Mouse (Mus musculus) lung, postnatal 0 days (tissue): ENCODE measurements around the gene Tmem136. TPM values are rescaled to one million over a fixed set of nuclear protein-coding genes. Genes with fewer than 3 reads are reported as not detected.
A peak's percentile ranks its signal among the peaks of the same experiment; 100 is the strongest.

Experiments
- ATAC-seq: fragments of 200-750 bp; cut with Nextera tagmentation; 2 replicates; pipeline ENCODE4 v1.8.0; 2017; ENCODE audit warnings: moderate library complexity
- DNase-seq: peaks from one replicate; pipeline ENCODE4 v3.0.0-alpha.2; 2016; ENCODE audit warnings: low spot score
- H3K27ac ChIP-seq: fragments of 300-500 bp; sonication (generic); 2 replicates; pipeline ENCODE4 v1.5.1; 2014; ENCODE audit warnings: antibody characterized with exemption, mild to moderate bottlenecking, low read length, mixed read lengths
- H3K27me3 ChIP-seq: fragments of 300-500 bp; sonication (generic); replicated peaks from 2 replicates; pipeline ENCODE4 v1.6.1; 2014; ENCODE audit warnings: low read length, mixed read lengths; ENCODE audit not compliant: insufficient read depth
- H3K36me3 ChIP-seq: fragments of 300-500 bp; sonication (generic); 2 replicates; pipeline ENCODE4 v1.6.1; 2014; ENCODE audit warnings: low read length, mixed read lengths; ENCODE audit not compliant: insufficient read depth
- H3K4me1 ChIP-seq: fragments of 300-500 bp; sonication (generic); 2 replicates; pipeline ENCODE4 v1.6.1; 2014; ENCODE audit warnings: antibody characterized with exemption, low read depth, low read length, mixed read lengths; ENCODE audit not compliant: insufficient read depth
- H3K4me2 ChIP-seq: fragments of 300-500 bp; sonication (generic); replicated peaks from 2 replicates; pipeline ENCODE4 v1.6.1; 2014; ENCODE audit warnings: low read depth, mild to moderate bottlenecking, low read length, moderate library complexity, mixed read lengths
- H3K4me3 ChIP-seq: fragments of 300-500 bp; sonication (generic); 2 replicates; pipeline ENCODE4 v1.5.1; 2014; ENCODE audit warnings: low read depth, low read length
- H3K9ac ChIP-seq: fragments of 300-500 bp; sonication (generic); replicated peaks from 2 replicates; pipeline ENCODE4 v1.6.1; 2014; ENCODE audit warnings: low read depth, mild to moderate bottlenecking
- H3K9me3 ChIP-seq: fragments of 300-500 bp; sonication (generic); 2 replicates; pipeline ENCODE4 v1.6.1; 2016; ENCODE audit warnings: low read length, mixed read lengths
- CTCF ChIP-seq: IDR thresholded peaks from 2 replicates; pipeline ENCODE4 v1.5.1; 2016; ENCODE audit warnings: antibody characterized with exemption, mild to moderate bottlenecking
- EP300 ChIP-seq: IDR thresholded peaks from 2 replicates; pipeline ENCODE4 v1.6.1; 2016; ENCODE audit warnings: antibody characterized with exemption, mild to moderate bottlenecking, control low read depth
- WGBS: fragments of 180-500 bp; shearing (Covaris S2); extraction: QIAGEN DNeasy Blood & Tissue Kit; methylation state at CpG from one replicate; pipeline ENCODE4 v1.1.7; 2014; 5-methylcytosine and 5-hydroxymethylcytosine counted together
- polyA plus RNA-seq: library from polyadenylated mRNA; unstranded; fragments of >200 nt; fragmentation: Nextera tagmentation; extraction: Ambion mirVana; gene quantifications from 2 replicates; pipeline ENCODE4 v1.2.1, GENCODE M21; 2015

The Tmem136 gene
- polyA plus RNA-seq, 1 experiment from 2014 or later, result 2.8 TPM

DNA sequence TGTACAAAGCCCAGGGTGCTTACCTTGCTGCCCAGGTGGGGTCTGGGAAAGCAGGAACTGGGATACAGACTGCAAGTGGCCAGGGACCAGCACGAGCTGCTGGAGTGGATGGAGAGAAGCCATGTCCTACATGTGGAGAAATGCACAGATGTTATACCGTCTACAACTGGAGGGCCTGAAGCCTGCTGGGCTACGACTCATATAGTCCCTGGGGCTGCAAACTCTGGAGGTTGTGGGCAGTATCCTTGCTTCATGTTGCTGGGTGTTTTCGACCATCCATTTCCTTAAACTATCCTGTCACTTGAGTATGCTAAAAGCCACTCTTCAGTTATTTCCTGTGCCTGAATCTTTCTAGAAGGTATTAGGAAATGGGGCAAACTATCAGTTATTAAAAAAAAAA, 28.8 kb upstream of the Tmem136 start:
- no peak overlapping the region for H3K4me2 ChIP-seq
- WGBS, result 80% methylated on average over 4 of the region's 4 CpGs

DNA sequence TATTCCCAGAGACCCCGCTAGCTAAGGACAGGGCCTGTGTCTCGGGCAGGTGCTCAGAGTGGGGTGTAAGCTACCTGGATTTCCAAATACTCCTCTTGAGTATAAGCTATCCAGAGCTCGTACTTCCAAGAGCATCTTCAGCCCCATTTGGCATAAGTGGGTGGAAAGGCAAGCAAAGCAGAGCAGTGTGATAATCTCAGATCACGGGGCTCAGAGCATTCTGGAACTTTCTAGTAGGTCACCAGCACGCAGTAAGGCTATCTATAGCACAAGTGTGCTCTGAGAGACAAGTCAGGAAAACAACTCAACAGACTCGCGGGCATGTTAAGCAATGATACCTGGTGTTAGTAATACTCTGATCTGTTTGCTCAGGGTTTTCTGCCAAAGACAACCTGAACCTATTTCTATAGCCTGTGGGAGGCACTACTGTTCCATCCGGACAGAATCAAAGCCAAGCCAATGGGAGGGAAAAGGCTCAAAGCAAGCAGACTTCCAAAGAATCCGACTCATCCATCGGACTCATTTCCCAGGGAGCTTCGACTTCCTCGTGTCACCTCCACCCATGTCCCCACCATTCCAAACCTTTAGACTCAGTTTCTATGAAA, 27.9 kb upstream of the Tmem136 start:
- Histone ChIP-seq H3K9me3 (no peaks in the 10 kb centered on the region), H3K27me3 (no peaks in the 10 kb centered on the region), H3K4me1 (no peaks in the 10 kb centered on the region), H3K27ac (no peak overlapping the region), H3K4me2 (no peak overlapping the region), H3K9ac (no peak overlapping the region), H3K36me3 (no peaks in the 10 kb centered on the region), H3K4me3 (no peak overlapping the region)
- DNase-seq, result no peak
- WGBS, result 51% methylated on average over 12 of the region's 12 CpGs
- no peak for ATAC-seq
- TF ChIP-seq EP300, result no peak
- TF ChIP-seq CTCF, result peak; percentile 44

More for the DNA sequence above, 28.8 kb upstream of the Tmem136 start:
- Histone ChIP-seq H3K9me3 (no peaks in the 10 kb centered on the region), H3K27me3 (no peaks in the 10 kb centered on the region), H3K27ac (no peak overlapping the region), H3K36me3 (no peaks in the 10 kb centered on the region), H3K9ac (no peak overlapping the region), H3K4me1 (0 out of 2 replicates have a peak, but pooled peaks cover 3% of the 10 kb centered on the region), H3K4me3 (no peak overlapping the region)
- no peak for ATAC-seq
- TF ChIP-seq EP300 (no peak), CTCF (no peak)
- DNase-seq, result no peak

DNA sequence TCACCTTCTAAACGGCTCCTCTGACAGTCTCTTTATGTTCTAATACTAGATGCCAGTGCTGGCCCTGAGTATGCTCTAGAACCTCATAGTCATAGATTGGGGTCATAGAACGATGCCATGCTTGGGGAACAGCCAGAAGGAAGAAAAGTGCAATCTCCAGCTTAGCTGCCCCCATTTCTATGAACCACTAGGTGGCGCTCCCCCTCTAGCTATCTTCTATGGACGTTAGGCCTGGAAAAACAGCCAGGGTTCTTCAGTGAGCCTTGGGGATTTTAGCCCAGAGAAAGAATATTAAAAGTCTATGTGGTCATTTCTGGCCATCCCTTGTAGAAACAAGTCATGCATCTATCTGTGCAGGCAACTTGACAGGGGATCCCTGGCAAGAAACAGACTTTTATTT, 25.5 kb upstream of the Tmem136 start:
- no peaks in the 10 kb centered on the region for H3K36me3 ChIP-seq
- no peaks in the 10 kb centered on the region for H3K9me3 ChIP-seq
- no peaks in the 10 kb centered on the region for H3K4me1 ChIP-seq
- no peak overlapping the region for H3K4me2 ChIP-seq
- TF ChIP-seq CTCF (peak; percentile 95), EP300 (no peak)
- no peak overlapping the region for H3K9ac ChIP-seq
- H3K27ac ChIP-seq, result no peak overlapping the region
- ATAC-seq, result 0 out of 2 replicates have a peak, but pooled peaks have one; percentile 40
- WGBS, result 2% methylated on average over 4 of the region's 4 CpGs
- no peaks in the 10 kb centered on the region for H3K27me3 ChIP-seq
- DNase-seq, result peak; percentile 81
- no peak overlapping the region for H3K4me3 ChIP-seq

DNA sequence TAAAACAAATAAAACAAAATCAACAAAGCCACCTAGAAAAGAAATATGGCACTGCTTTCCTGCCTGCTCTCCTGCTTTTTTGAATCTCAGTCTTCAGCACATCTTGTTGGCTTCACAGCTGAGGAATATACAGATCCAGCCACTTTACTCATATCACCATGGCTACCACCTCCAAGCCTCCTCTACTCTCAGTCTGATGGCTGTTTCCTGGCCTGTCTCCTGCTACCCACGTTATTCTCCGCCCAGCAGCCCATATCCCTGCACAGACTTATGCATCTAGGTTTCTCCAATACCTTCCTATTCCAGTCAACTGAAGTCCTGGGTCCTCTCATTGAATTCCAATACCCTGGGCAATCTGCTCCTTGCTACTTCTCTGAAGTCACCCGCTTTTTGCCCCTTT, 17.2 kb upstream of the Tmem136 start:
- no peak for TF ChIP-seq EP300
- no peak for TF ChIP-seq CTCF

DNA sequence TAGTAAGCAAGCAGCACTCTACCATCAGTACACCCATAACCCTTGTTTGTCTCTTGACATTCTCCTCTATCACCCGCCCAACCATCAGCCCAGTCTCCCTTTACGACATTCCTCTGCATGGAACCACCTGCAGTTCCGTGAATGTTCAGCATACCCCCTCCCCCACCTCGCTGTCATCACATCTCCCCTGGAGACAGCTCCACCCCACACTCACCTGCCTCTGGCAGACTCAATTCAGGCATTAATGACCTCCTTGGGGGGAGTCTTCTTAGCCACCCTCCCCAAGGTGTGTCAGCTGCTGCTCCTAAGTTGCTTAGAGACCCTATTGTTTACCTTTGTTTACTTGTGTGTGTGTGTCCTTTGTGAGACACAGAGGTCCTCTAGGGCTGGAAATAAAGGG, 16.0 kb upstream of the Tmem136 start:
- DNase-seq, result no peak
- H3K4me2 ChIP-seq, result no peak overlapping the region
- H3K27me3 ChIP-seq, result no peaks in the 10 kb centered on the region
- no peaks in the 10 kb centered on the region for H3K4me1 ChIP-seq
- no peak for ATAC-seq
- 25% methylated on average over 4 of the region's 4 CpGs for WGBS
- H3K9me3 ChIP-seq, result no peaks in the 10 kb centered on the region
- H3K9ac ChIP-seq, result no peak overlapping the region
- no peak overlapping the region for H3K27ac ChIP-seq
- no peak for TF ChIP-seq CTCF
- TF ChIP-seq EP300, result no peak
- no peaks in the 10 kb centered on the region for H3K36me3 ChIP-seq
- H3K4me3 ChIP-seq, result no peak overlapping the region

More for the DNA sequence above, 17.2 kb upstream of the Tmem136 start:
- WGBS, result 75% methylated on average over 3 of the region's 3 CpGs
- no peaks in the 10 kb centered on the region for H3K36me3 ChIP-seq
- no peak overlapping the region for H3K27ac ChIP-seq
- no peaks in the 10 kb centered on the region for H3K9me3 ChIP-seq
- H3K9ac ChIP-seq, result no peak overlapping the region
- H3K4me2 ChIP-seq, result no peak overlapping the region
- no peak for ATAC-seq
- H3K27me3 ChIP-seq, result no peaks in the 10 kb centered on the region
- no peaks in the 10 kb centered on the region for H3K4me1 ChIP-seq
- H3K4me3 ChIP-seq, result no peak overlapping the region
- no peak for DNase-seq

DNA sequence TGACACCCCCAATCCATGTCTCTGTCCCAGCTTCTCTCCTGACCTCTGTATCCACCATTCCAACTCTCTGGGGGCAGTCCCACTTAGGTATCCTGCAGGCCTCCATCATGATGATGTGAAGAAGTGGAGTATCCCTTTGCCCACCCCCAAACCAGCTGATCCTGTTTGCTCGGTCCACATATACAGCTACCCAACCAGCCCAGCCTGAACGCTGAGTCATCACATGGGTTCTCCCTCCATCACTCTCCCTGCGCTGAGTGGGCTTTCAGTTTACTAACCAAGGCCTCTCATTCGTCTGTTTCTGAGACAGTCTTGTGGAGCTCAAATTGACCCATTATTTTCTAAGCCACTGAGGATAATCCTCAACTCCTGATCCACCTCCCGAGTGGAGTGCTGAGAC, 15.6 kb upstream of the Tmem136 start:
- ATAC-seq, result no peak
- Histone ChIP-seq H3K36me3 (no peaks in the 10 kb centered on the region), H3K4me2 (no peak overlapping the region), H3K4me3 (no peak overlapping the region), H3K27ac (no peak overlapping the region), H3K27me3 (no peaks in the 10 kb centered on the region), H3K9ac (no peak overlapping the region), H3K9me3 (no peaks in the 10 kb centered on the region), H3K4me1 (no peaks in the 10 kb centered on the region)
- TF ChIP-seq EP300, result no peak
- no peak for TF ChIP-seq CTCF
- no peak for DNase-seq
- 57% methylated on average over 5 of the region's 5 CpGs for WGBS

DNA sequence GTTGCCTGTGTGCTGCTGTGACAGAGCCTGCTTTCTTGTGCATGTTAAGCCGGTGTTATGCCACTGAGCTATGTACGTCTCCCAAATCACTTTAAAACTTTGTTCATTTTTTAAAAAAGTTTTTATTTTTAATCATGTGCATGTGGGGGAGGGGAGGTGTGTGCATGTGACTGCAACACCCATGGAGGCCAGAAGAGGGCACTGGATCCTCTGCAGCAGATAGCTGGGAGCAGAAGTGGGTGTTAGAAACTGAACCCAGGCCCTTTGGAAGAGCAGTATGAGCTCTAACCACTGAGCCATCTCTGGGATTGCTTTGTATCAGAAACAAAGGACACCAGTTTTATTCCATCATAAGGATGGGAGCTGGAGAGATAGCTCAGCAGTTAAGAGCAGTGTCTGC, 14.3 kb upstream of the Tmem136 start:
- TF ChIP-seq CTCF (peak; percentile 41; the same call in 1 of the 2 replicates), EP300 (no peak)
- no peaks in the 10 kb centered on the region for H3K27me3 ChIP-seq
- no peak overlapping the region for H3K4me2 ChIP-seq
- 90% methylated on average over 2 of the region's 2 CpGs for WGBS
- H3K36me3 ChIP-seq, result no peaks in the 10 kb centered on the region
- no peak overlapping the region for H3K9ac ChIP-seq
- ATAC-seq (no peak), DNase-seq (no peak)
- no peaks in the 10 kb centered on the region for H3K4me1 ChIP-seq
- H3K27ac ChIP-seq, result no peak overlapping the region
- H3K9me3 ChIP-seq, result no peaks in the 10 kb centered on the region
- H3K4me3 ChIP-seq, result no peak overlapping the region
